Mouse (Mus musculus) layer of hippocampus, adult 8-10 months (tissue): Measurements from ENCODE around the gene Gm11034. TPM values are rescaled to one million over a fixed set of nuclear protein-coding genes. Genes with fewer than 3 reads are reported as not detected.

Experiments used
- DNase-seq, 2 experiments: peaks; one replicate each; pipeline ENCODE4 v3.0.0; 2022; ENCODE audit warnings: low spot score in 2 of 2
- total RNA-seq, 4 experiments: library from RNA; stranded (reverse); gene quantifications; 2 replicates each; pipeline ENCODE4 v1.2.4; 2022

Gene Gm11034
- total RNA-seq, 4 experiments from 2014 or later = not detected

DNA sequence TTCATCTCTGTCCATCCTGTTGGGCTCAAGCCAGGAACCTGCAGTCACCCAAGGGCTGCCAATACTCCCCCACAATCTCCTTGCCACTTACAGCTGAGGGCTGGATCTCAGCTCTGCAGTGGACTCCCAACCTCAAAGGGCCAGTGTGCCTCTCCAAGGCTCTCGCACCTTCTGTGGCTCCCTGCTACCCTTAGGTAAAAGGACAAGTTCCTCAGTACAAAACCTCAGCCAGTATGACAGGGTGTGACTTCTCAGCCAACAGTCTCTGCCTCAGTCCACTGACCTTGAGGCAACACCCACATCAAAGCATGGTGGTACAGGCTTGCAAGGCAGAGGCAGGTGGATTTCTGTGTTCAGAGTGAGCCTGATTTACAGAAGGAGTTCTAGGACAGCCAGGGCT, 1.6 kb downstream of the Gm11034 start:
- DNase-seq = no peak

DNA sequence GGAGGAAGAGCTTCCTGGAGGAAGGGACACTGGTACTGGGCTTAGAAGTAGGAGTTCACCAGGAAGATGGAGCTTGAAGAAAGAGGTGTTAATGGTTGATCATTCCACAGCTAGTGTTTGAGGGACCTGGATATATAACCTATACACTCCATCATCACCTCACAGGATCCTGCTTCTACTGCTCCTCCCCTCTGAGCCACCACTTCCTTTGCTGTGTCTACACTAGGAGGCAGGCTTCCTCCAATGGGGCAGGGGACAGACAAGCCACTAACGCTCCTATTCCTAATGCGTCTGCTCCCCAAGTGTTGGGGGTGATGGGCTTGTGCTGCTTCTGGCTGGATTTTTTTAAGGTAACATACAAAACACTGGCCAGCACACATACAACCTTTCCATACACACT, 2.7 kb downstream of the Gm11034 start:
- no peak for DNase-seq

DNA sequence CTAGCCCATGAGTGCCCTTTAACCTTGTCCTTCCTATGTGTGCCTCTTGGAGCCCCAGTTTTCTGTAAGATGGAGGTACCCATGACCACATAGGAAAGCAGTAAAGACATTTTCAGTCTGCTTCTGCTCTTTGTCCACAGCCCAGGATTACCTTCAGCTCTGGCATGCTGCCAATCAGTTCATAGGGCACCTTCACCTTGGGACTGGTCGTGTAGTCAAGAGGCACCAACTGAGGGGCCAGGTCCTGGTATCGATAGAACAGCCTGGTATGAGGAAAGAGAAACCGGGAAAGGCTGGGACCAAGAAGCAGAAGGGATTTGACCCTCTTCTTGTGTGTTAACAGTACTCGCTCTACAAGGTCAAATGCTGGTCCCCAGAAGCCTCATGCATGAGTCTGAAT, 3.2 kb downstream of the Gm11034 start:
- DNase-seq = no peak

GRCm38 (mm10) chr8:72208582-72208981, 4.9 kb downstream of the Gm11034 start:
- DNase-seq = no peak

DNA sequence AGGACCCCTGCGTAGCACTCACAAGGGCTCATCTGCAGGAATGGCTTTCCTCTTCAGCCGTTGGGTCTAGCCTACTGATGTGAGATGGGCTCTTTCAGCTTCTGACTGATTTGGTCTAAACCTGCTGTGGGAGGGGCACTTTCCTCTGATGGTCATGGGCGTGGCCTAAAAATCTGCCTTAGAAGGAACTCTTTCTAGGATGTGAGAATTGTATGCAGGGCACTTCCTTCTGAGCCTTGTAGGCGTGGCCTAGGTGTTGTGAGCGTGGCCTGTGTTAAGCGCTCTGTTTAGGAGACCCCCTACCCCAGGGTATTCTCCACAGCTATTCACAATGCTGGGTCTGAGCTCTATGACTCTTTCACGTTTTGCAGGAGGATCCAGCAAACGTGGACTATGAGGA, 15.4 kb downstream of the Gm11034 start:
- DNase-seq = no peak

GRCm38 (mm10) chr8:72192065-72192464, 21.4 kb downstream of the Gm11034 start:
- DNase-seq = no peak

GRCm38 (mm10) chr8:72190215-72190539, 23.3 kb downstream of the Gm11034 start:
- no peak for DNase-seq

DNA sequence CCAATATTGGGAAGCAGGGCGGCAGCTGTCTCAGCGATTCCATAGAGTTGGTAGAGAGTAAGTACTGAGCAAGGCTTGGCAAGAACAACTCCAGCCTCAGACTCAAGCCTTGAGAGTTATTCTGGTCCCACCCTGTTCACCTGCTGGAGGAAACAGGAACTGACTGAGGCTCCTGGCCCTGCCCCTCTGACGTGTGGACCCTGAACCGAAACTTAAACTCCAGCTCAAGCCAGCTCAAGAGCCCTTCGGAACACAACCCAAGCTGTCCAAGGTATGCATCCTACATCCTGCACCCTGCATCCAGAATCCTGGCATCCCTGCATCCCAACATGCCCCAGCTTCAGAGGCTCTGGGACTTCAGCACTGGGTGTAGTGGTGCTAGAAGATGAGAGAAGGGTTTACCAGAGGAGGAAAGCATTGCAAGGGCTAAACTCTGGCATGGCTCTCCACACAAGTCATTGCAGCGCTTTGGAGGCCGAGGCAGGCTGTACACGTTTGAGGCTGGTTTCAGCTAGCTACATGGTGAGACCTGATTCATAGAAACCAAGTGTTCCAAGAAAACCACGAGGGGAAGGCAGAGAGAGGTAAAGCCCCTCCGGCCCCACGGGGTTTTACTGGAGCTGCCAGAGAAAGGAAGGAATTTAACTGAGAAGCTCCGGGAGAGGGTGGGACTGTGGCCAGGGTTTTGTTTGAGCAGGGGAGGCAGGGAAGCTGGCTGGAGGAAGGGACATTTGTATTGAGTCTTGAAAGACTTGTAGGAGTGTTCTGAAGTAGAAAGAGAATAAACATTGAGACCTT, 23.8 kb downstream of the Gm11034 start, which contains the start of gene Hsh2d:
Hsh2d (plus strand) TSS at position 222 of the 798 bp plus-strand sequence.
- no peak for DNase-seq

- no peak for DNase-seq
Observed at GRCm38 (mm10) chr8:72187793-72188331, 25.6 kb downstream of the Gm11034 start.

DNA sequence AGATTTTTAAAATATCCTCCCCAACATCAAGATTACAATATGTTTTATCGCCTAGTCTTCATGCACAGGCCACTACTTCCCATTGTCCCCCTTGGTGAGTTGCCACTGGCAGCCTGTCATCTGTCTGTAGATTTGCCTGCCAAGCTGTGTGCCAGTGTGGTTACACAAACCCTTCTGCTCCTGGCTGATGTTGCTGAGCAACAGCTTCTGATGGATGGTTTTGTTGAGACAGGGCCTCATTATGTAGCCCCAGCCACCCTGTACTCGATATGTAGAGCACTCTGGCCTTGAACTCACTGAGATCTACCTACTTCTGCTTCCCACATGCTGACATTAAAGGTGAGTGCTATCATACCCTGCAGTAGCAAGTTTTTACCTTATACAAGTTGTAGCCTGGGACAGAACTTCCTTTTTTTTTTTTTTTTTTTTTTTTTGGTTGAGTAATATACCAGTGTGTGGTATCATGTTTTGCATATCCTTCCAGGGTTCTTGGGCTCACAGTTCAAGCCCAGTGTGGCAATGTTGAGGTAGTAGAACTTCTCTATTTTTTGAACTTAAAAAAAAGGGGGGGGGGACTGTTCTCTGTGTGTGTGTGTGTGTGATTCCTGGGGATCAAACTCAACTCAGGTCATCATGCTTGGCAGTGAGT, 29.8 kb downstream of the Gm11034 start:
- peak; percentile 23 to 50 for DNase-seq

DNA sequence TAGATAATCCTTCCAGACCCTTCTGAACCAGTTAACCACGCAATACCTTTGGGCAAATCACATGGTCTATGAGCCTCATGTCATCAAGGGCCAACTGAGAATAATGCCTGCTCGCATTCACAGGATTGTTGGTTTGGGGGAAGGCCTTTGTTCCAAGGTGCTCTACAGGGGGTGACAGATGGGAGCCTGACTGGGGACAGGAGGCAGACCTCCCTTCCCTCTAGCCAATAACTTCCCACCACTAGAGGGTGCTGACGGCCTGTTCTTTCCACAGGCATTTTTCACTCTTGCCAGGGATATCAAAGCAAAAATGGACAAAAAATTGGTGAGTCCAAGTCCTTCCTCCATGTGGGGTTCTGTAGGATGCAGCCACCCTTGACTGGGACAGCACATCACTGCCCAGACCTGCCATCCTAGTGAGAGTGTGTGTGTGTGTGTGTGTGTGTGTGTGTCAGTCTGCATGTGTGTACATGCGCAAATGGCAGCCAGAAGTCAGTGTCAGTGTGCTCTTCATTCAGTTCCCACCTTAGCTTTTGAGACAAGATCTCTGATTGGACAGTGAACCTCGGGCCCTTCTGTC, 36.0 kb downstream of the Gm11034 start:
- DNase-seq = peak; percentile 42 to 75

- DNase-seq = no peak
Observed at GRCm38 (mm10) chr8:72169681-72170249, 43.7 kb downstream of the Gm11034 start.

- DNase-seq = no peak
Observed at GRCm38 (mm10) chr8:72169098-72169668, 44.3 kb downstream of the Gm11034 start.

Other genes starting within 250 kb of the Gm11034 start
- not detected for gene Cyp4f18, start 204.0 kb downstream of the Gm11034 start, total RNA-seq
- not detected for gene Olfr372, start 172.4 kb downstream of the Gm11034 start, total RNA-seq
- gene Olfr373, start 130.5 kb downstream of the Gm11034 start, total RNA-seq = not detected
- gene Olfr374, start 106.6 kb downstream of the Gm11034 start, total RNA-seq = under 1 TPM in 1 of 4 experiments, not detected in 3; 0.05 TPM
- gene Tpm4, start 78.7 kb downstream of the Gm11034 start, total RNA-seq = 10 to 100 TPM; 28.9 to 32.3 (median 30.2) TPM
- gene Rab8a, start 52.4 kb downstream of the Gm11034 start, total RNA-seq = 10 to 100 TPM; 32.2 to 40.7 (median 37.0) TPM
- gene Hsh2d, start 24.0 kb downstream of the Gm11034 start, total RNA-seq = under 1 TPM in 1 of 4 experiments, not detected in 3; 0.31 TPM
- under 1 TPM in 1 of 4 experiments, not detected in 3; 0.14 TPM for gene Cib3, start 799 bp downstream of the Gm11034 start, total RNA-seq
- gene Fam32a, start 6.1 kb upstream of the Gm11034 start, total RNA-seq = 10 to 100 TPM; 53.1 to 64.6 (median 56.2) TPM
- 10 to 100 TPM; 86.8 to 93.2 (median 91.0) TPM for gene Ap1m1, start 26.4 kb upstream of the Gm11034 start, total RNA-seq
- gene Gm10282, start 91.6 kb upstream of the Gm11034 start, total RNA-seq = 1 to 10 TPM; 3.8 to 7.8 (median 6.0) TPM
- 10 to 100 TPM in 3 of 4 experiments, 1 to 10 TPM in 1; 9.5 to 15.3 (median 12.7) TPM for gene Klf2, start 105.4 kb upstream of the Gm11034 start, total RNA-seq
- 10 to 100 TPM; 69.5 to 77.8 (median 72.1) TPM for gene Eps15l1, start 207.8 kb upstream of the Gm11034 start, total RNA-seq
- 1 to 10 TPM in 2 of 4 experiments, under 1 TPM in 1, not detected in 1; 0.83 to 1.2 (median 1.2) TPM for gene Calr3, start 230.2 kb upstream of the Gm11034 start, total RNA-seq
- 10 to 100 TPM in 3 of 4 experiments, 1 to 10 TPM in 1; 9.6 to 14.3 (median 12.0) TPM for gene 1700030K09Rik, start 230.2 kb upstream of the Gm11034 start, total RNA-seq